Mouse (Mus musculus) lung, embryonic 16.5 days (tissue): Measurements from ENCODE around the gene Iltifb. TPM values are rescaled to one million over a fixed set of nuclear protein-coding genes. Genes with fewer than 3 reads are reported as not detected.
"Not testable (repeated sequence)": the region's sequence is repeated elsewhere in the genome, so short reads cannot be mapped to it uniquely, and the experiment has no call there.

Experiments used
- ATAC-seq: fragments of 200-750 bp; cut with Nextera tagmentation; 2 replicates; pipeline ENCODE4 v1.8.0; 2017; ENCODE audit warnings: low read depth, mild to moderate bottlenecking, moderate library complexity
- H3K27ac ChIP-seq: fragments of 300-500 bp; sonication (generic); 2 replicates; pipeline ENCODE4 v1.5.1; 2014; ENCODE audit warnings: mild to moderate bottlenecking, control low read depth, low read length
- H3K27me3 ChIP-seq: fragments of 300-500 bp; sonication (generic); 2 replicates; pipeline ENCODE4 v1.6.1; 2014; ENCODE audit warnings: low read depth, low read length, mixed read lengths; ENCODE audit not compliant: control insufficient read depth, insufficient read depth
- H3K36me3 ChIP-seq: fragments of 300-500 bp; sonication (generic); 2 replicates; pipeline ENCODE4 v1.6.1; 2014; ENCODE audit warnings: low read length; ENCODE audit not compliant: control insufficient read depth, insufficient read depth
- H3K4me1 ChIP-seq: fragments of 300-500 bp; sonication (generic); replicated peaks from 2 replicates; pipeline ENCODE4 v1.6.1; 2014; ENCODE audit warnings: low read length, mixed read lengths; ENCODE audit not compliant: control insufficient read depth, insufficient read depth
- H3K4me2 ChIP-seq: fragments of 300-500 bp; sonication (generic); 2 replicates; pipeline ENCODE4 v1.6.1; 2014; ENCODE audit warnings: low read depth, low read length, control low read depth
- H3K4me3 ChIP-seq: fragments of 300-500 bp; sonication (generic); 2 replicates; pipeline ENCODE4 v1.5.1; 2014; ENCODE audit warnings: mild to moderate bottlenecking, low read length, control low read depth
- H3K9ac ChIP-seq: fragments of 300-500 bp; sonication (generic); 2 replicates; pipeline ENCODE4 v1.6.1; 2014; ENCODE audit warnings: low read length, control low read depth
- H3K9me3 ChIP-seq: fragments of 300-500 bp; sonication (generic); 2 replicates; pipeline ENCODE4 v1.6.1; 2016; ENCODE audit warnings: low read length; ENCODE audit not compliant: control insufficient read depth
- WGBS: fragments of 180-500 bp; shearing (Covaris S2); extraction: QIAGEN DNeasy Blood & Tissue Kit; methylation state at CpG from one replicate; pipeline ENCODE4 v1.1.7; 2014; 5-methylcytosine and 5-hydroxymethylcytosine counted together
- polyA plus RNA-seq: library from polyadenylated mRNA; unstranded; fragments of >200 nt; fragmentation: Nextera tagmentation; extraction: Ambion mirVana; gene quantifications from 2 replicates; pipeline ENCODE4 v1.2.1, GENCODE M21; 2015

The Iltifb gene
- polyA plus RNA-seq, result not detected in 2 replicates

DNA sequence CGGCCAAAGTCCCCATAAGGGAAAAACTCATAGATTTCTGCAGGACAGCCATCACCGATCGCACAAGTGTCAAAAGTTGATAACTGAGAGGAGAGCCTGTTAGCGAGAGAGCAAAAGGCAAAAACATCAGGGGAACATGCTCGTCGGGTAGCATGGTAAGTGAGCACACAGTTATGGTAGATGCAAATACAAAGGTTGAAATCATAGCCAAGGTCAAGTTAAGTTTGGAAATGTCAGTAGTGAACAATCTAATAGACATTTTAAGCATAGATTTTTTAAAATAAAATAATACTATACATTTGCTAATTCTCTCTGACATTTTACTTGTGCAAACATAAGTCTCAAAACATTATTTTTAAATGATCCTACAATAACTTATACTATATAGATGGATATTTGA lies at the start of gene Iltifb:
Gene Iltifb, minus strand, starts transcription at position 101 of the 400 bp plus-strand sequence.
- no peak within 1 kb of the TSS for H3K27ac ChIP-seq
- H3K9ac ChIP-seq, result no peak within 1 kb of the TSS
- H3K27me3 ChIP-seq, result no peaks in the 10 kb centered on the region
- H3K36me3 ChIP-seq, result no peaks in the 10 kb centered on the region
- H3K4me1 ChIP-seq, result no peaks in the 10 kb centered on the region
- no peak within 1 kb of the TSS for H3K4me2 ChIP-seq
- ATAC-seq, result no peak
- H3K9me3 ChIP-seq, result no peaks in the 10 kb centered on the region
- 75% methylated on average over 6 of the region's 6 CpGs for WGBS
- H3K4me3 ChIP-seq, result no peak within 1 kb of the TSS

DNA sequence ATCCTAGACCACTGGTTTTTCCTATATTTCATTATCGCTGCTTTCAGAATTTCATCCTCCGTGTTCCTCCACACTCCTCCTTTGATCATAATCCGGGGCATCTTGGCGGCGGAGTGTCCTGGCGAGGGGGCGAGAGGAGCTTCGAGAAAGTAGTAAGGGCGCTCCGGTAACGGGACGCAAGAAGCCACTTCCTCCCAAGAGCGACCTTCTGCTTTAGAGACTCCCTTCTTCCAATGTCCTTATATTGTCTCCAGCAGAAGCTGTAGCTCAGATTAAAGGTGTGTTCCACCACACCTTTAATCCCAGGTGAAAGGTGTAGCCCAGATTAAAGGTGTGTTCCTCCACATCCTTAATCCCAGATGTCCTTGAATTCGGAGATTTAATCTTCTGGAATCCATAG lies 48.3 kb upstream of the Iltifb start, which contains the start of gene Gm9046:
Gene Gm9046, minus strand, starts transcription at position 101 of the 400 bp plus-strand sequence.
- H3K36me3 ChIP-seq, ATAC-seq: not testable (repeated sequence)
- no CpG with 5 or more reads among the region's 14 CpGs for WGBS

GRCm38 (mm10) chr10:118337731-118338130 lies 42.9 kb upstream of the Iltifb start, which contains the start of gene Gm9045:
TSS of gene Gm9045 (minus strand) at chr10:118337831.
- H3K9ac ChIP-seq, H3K27me3 ChIP-seq, H3K27ac ChIP-seq, H3K9me3 ChIP-seq, H3K36me3 ChIP-seq, H3K4me2 ChIP-seq, H3K4me1 ChIP-seq, ATAC-seq, H3K4me3 ChIP-seq: not testable (repeated sequence)
- no CpG with 5 or more reads among the region's 14 CpGs for WGBS

More for the DNA sequence above, 48.3 kb upstream of the Iltifb start, which contains the start of gene Gm9046:
- not testable (repeated sequence) for H3K4me2 ChIP-seq, H3K4me1 ChIP-seq, H3K4me3 ChIP-seq, H3K27ac ChIP-seq, H3K9me3 ChIP-seq, H3K9ac ChIP-seq, H3K27me3 ChIP-seq

GRCm38 (mm10) chr10:118332308-118332707 lies 37.5 kb upstream of the Iltifb start, which contains the start of gene Gm9044:
TSS of gene Gm9044 (minus strand) at chr10:118332408.
- not testable (repeated sequence) for H3K4me3 ChIP-seq, H3K9me3 ChIP-seq, H3K36me3 ChIP-seq, H3K9ac ChIP-seq, H3K27ac ChIP-seq, H3K4me2 ChIP-seq, ATAC-seq, H3K27me3 ChIP-seq, H3K4me1 ChIP-seq
- WGBS, result no CpG with 5 or more reads among the region's 14 CpGs

GRCm38 (mm10) chr10:118326869-118327268 lies 32.0 kb upstream of the Iltifb start, which contains the start of gene Gm9040:
TSS of gene Gm9040 (minus strand) at chr10:118326969.
- not testable (repeated sequence) for ATAC-seq, H3K4me2 ChIP-seq, H3K4me1 ChIP-seq, H3K9ac ChIP-seq, H3K36me3 ChIP-seq, H3K27ac ChIP-seq, H3K27me3 ChIP-seq, H3K9me3 ChIP-seq, H3K4me3 ChIP-seq
- WGBS, result no CpG with 5 or more reads among the region's 11 CpGs

DNA sequence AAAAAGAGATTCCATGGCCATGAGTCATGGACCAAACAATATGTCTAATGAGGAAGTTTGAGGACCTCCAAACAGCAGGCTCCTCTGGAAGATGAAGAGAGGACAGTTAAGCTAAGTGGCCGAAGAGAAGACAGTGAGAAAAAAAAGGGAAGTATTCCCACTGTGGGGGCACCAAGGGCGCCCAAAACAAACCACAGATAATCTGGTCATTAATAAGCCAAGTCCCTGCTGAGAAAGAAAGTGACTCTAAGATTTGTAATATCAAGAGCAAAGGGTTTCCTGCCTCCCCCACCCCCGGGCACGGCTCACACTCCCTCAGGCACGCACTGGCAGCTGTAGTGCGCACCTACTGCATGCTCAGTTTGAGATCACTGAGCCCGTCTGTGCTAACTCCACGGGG lies 24.2 kb upstream of the Iltifb start:
- no peak for ATAC-seq
- Histone ChIP-seq H3K4me2 (no peak overlapping the region), H3K9ac (no peak overlapping the region), H3K36me3 (no peaks in the 10 kb centered on the region), H3K4me1 (no peaks in the 10 kb centered on the region), H3K9me3 (no peaks in the 10 kb centered on the region), H3K4me3 (no peak overlapping the region), H3K27me3 (no peaks in the 10 kb centered on the region), H3K27ac (no peak overlapping the region)
- 75% methylated on average over 8 of the region's 8 CpGs for WGBS

DNA sequence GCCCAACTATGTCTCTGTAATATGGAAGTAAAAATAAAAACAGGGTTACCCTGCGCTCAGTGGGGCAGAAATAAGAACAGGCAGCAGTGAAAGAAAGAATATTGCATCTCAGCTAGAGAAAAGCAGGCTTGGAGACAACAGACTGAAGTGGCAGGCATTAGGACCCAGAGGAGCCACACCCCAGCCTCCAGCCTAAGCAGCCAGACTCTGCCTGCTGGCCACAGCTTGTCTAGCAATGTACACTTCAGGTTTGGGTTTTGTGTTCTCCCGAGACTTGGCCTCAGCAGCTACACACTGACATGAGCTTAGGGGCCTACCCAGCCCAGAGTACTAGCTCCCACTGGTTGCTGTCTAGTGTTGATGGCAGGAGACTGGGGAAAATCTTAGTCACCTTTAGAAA lies 7.3 kb upstream of the Iltifb start:
- ATAC-seq, result peak; percentile 36; the same call in 1 of the 2 replicates
- H3K4me3 ChIP-seq, H3K27ac ChIP-seq, H3K9me3 ChIP-seq, H3K9ac ChIP-seq, H3K4me1 ChIP-seq, H3K36me3 ChIP-seq, H3K27me3 ChIP-seq, H3K4me2 ChIP-seq: not testable (repeated sequence)
- WGBS, result 37% methylated on average over 2 of the region's 2 CpGs

- 0 out of 2 replicates have a peak, but pooled peaks have one; percentile 15 for ATAC-seq
These were observed 11.8 kb downstream of the Iltifb start for GRCm38 (mm10) chr10:118283016-118283415.

GRCm38 (mm10) chr10:118282565-118282964 lies 12.3 kb downstream of the Iltifb start:
- H3K9me3 ChIP-seq, H3K4me1 ChIP-seq, H3K9ac ChIP-seq, H3K36me3 ChIP-seq, H3K27me3 ChIP-seq, H3K4me2 ChIP-seq, H3K4me3 ChIP-seq, H3K27ac ChIP-seq: not testable (repeated sequence)
- peak; percentile 28; the same call in 1 of the 2 replicates for ATAC-seq
- WGBS, result 56% methylated on average over 6 of the region's 7 CpGs

More at GRCm38 (mm10) chr10:118283016-118283415, 11.8 kb downstream of the Iltifb start:
- H3K36me3 ChIP-seq, H3K9ac ChIP-seq, H3K4me3 ChIP-seq, H3K27ac ChIP-seq, H3K4me2 ChIP-seq, H3K27me3 ChIP-seq, H3K4me1 ChIP-seq, H3K9me3 ChIP-seq: not testable (repeated sequence)
- WGBS, result 69% methylated on average over 2 of the region's 5 CpGs

- not testable (repeated sequence) for ATAC-seq, H3K9ac ChIP-seq, H3K27me3 ChIP-seq, H3K27ac ChIP-seq, H3K36me3 ChIP-seq, H3K4me1 ChIP-seq, H3K4me3 ChIP-seq, H3K9me3 ChIP-seq, H3K4me2 ChIP-seq
- no CpG with 5 or more reads among the region's 4 CpGs for WGBS
These were observed 16.8 kb downstream of the Iltifb start for GRCm38 (mm10) chr10:118278069-118278468.
